Mouse (Mus musculus): ENCODE results near the gene Ints3.

- TF ChIP-seq CTCF (IDR thresholded peaks at IDR 0.05; ENCODE audit: insufficient read depth, low read length) (no peak), POLR2A (IDR thresholded peaks at IDR 0.05; ENCODE audit: borderline replicate concordance, extremely low read depth, low read depth, low read length) (no peak)
Observed at GRCm38 (mm10) chr3:90432348-90432747, 1.1 kb downstream of the Ints3 start.

Measured in lung, adult 2 months (tissue).